Mouse (Mus musculus): ENCODE results near the gene Cfap97.

- TF ChIP-seq CTCF (IDR thresholded peaks at IDR 0.05; ENCODE audit: control insufficient read depth, insufficient read depth, insufficient read length): no peak
- TF ChIP-seq MAX (IDR thresholded peaks at IDR 0.05): no peak
Observed at GRCm38 (mm10) chr8:46226622-46227021, 75.1 kb downstream of the Cfap97 start.

All from C2C12 (cell line).